Mouse (Mus musculus) embryonic facial prominence, embryonic 12.5 days (tissue): ENCODE results near the gene Ntm. TPM values are rescaled to one million over a fixed set of nuclear protein-coding genes. Genes with fewer than 3 reads are reported as not detected.

Experiments used
- ATAC-seq: fragments of 200-750 bp; cut with Nextera tagmentation; 2 replicates; pipeline ENCODE4 v1.8.0; 2017; ENCODE audit not compliant: insufficient number of reproducible peaks, insufficient read depth, low FRiP score, low TSS enrichment
- H3K27ac ChIP-seq: fragments of 300-500 bp; sonication (generic); 2 replicates; pipeline ENCODE4 v1.5.1; 2016; ENCODE audit warnings: mild to moderate bottlenecking
- H3K27me3 ChIP-seq: fragments of 300-500 bp; sonication (generic); 2 replicates; pipeline ENCODE4 v1.6.1; 2016; ENCODE audit warnings: mild to moderate bottlenecking, moderate library complexity
- H3K36me3 ChIP-seq: fragments of 300-500 bp; sonication (generic); 2 replicates; pipeline ENCODE4 v1.6.1; 2016; ENCODE audit warnings: mild to moderate bottlenecking
- H3K4me1 ChIP-seq: fragments of 300-500 bp; sonication (generic); 2 replicates; pipeline ENCODE4 v1.6.1; 2016
- H3K4me2 ChIP-seq: fragments of 300-500 bp; sonication (generic); replicated peaks from 2 replicates; pipeline ENCODE4 v1.6.1; 2016; ENCODE audit warnings: mild to moderate bottlenecking, moderate library complexity
- H3K4me3 ChIP-seq: fragments of 300-500 bp; sonication (generic); 2 replicates; pipeline ENCODE4 v1.5.1; 2016; ENCODE audit warnings: mild to moderate bottlenecking
- H3K9ac ChIP-seq: fragments of 300-500 bp; sonication (generic); 2 replicates; pipeline ENCODE4 v1.6.1; 2016; ENCODE audit warnings: mild to moderate bottlenecking, moderate library complexity
- H3K9me3 ChIP-seq: fragments of 300-500 bp; sonication (generic); 2 replicates; pipeline ENCODE4 v1.6.1; 2016; ENCODE audit warnings: mild to moderate bottlenecking, moderate library complexity
- WGBS: fragments of 180-500 bp; shearing (Covaris S2); methylation state at CpG from one replicate; pipeline ENCODE4 v1.1.7; 2016; 5-methylcytosine and 5-hydroxymethylcytosine counted together
- polyA plus RNA-seq: library from polyadenylated mRNA; unstranded; fragments of >200 nt; fragmentation: Nextera tagmentation; extraction: Ambion mirVana; gene quantifications from 2 replicates; pipeline ENCODE4 v1.2.1, GENCODE M21; 2016

The Ntm gene
- polyA plus RNA-seq, 1 experiment from 2014 or later = 23.0 TPM

DNA sequence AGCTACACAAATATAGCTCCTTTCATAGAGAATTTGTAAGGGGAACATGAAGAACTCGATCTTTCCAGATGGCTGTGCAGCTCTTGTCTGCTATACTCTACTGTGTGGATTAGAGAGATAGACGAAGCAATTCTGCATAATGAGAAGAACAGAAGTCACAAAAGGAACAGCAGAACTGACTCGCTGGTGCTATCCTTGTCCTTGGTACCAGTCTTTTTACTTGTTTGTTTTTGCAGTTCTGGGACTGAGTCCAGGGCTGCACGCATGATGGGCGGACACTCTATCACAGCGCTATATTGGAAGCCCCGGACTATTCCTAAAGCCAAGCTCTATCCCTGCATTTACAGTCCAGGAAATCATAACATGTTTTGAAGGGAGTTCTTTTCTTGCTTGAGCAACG is 637.8 kb downstream of the Ntm start:
- no peaks in the 10 kb centered on the region for H3K27me3 ChIP-seq
- ATAC-seq = no peak
- WGBS = 82% methylated on average over 8 of the region's 8 CpGs

DNA sequence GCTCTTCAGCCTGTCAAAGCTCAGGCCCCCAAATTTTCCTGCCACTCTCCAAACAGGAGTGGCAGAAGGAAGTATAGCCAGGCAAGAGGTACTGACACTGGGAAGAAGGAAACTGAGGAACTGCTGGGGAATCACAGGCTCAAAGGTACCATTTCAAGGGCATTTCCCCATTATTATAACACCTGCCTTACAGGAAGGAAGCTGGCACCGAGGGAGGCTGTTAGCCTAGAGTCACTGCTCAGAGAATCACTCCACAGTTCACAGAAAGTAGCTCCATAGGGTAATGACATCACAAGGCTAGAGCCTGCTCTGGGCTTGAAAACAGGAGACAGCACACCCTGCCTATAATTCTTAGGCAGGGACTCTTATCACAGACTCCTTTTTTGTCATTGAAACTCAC is 643.7 kb downstream of the Ntm start:
- Histone ChIP-seq H3K4me1 (peaks cover 28% of the 10 kb centered on the region; the same call in 1 of the 2 replicates), H3K27ac (no peak overlapping the region), H3K9me3 (no peaks in the 10 kb centered on the region), H3K36me3 (no peaks in the 10 kb centered on the region), H3K4me3 (no peak overlapping the region), H3K4me2 (no peak overlapping the region), H3K9ac (no peak overlapping the region), H3K27me3 (no peaks in the 10 kb centered on the region)
- ATAC-seq = no peak
- 73% methylated on average over 1 of the region's 1 CpGs for WGBS

More for the DNA sequence above, 637.8 kb downstream of the Ntm start:
- Histone ChIP-seq H3K4me1 (no peaks in the 10 kb centered on the region), H3K4me2 (no peak overlapping the region), H3K4me3 (no peak overlapping the region), H3K36me3 (no peaks in the 10 kb centered on the region), H3K9me3 (no peaks in the 10 kb centered on the region), H3K27ac (no peak overlapping the region), H3K9ac (no peak overlapping the region)

DNA sequence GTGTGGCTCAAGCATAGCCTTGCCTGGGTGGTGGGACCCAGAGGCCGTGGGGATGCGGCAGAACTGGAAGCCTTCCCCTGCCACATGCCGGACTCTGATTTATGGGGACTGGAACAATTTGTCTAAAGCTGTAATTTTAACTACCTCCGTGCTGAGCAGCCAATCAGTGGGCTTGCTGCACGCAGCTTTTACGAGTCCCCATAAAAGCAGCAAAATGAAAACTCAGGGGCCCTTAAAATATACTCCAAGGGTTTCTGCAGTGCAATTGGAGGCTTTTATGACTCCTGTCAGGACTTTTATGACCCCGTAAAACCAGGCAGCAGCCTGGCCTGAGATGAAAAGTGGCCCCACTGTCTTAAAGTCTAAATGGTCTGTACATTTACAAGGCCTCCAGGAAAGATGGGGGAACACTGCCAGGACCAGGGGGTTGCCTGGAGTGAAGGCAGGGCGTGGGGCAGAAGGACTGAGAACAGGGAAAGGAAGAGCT is 644.2 kb downstream of the Ntm start:
- Histone ChIP-seq H3K9me3 (no peaks in the 10 kb centered on the region), H3K27me3 (no peaks in the 10 kb centered on the region), H3K36me3 (no peaks in the 10 kb centered on the region), H3K4me2 (no peak overlapping the region), H3K27ac (no peak overlapping the region), H3K4me1 (peaks cover 28% of the 10 kb centered on the region; the same call in 1 of the 2 replicates), H3K4me3 (no peak overlapping the region), H3K9ac (no peak overlapping the region)
- 64% methylated on average over 8 of the region's 8 CpGs for WGBS
- ATAC-seq = no peak

DNA sequence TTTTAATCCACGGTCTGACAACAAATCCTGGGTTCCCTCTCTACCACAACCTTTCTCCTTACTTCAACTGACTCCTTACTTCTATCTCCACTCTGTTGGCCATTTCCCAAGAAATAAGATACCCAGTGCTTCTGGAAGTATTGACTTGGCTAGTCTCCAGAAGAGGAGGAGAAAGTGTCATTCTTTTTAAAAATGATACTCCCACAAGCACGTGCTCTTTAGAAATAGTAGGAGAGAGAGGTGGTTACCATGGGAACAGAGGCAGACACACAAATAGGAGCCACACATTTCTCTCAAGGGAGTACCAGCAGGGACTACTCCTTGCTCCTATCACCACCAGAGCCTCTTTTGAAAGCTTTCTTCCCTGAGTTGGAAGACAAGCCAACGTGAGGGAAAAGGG is 645.3 kb downstream of the Ntm start:
- WGBS = 32% methylated on average over 3 of the region's 3 CpGs
- Histone ChIP-seq H3K36me3 (no peaks in the 10 kb centered on the region), H3K4me3 (no peak overlapping the region), H3K4me1 (peaks cover 28% of the 10 kb centered on the region; the same call in 1 of the 2 replicates), H3K27me3 (no peaks in the 10 kb centered on the region), H3K9ac (no peak overlapping the region), H3K4me2 (no peak overlapping the region), H3K27ac (no peak overlapping the region), H3K9me3 (no peaks in the 10 kb centered on the region)
- ATAC-seq = peak; percentile 81; the same call in 1 of the 2 replicates

DNA sequence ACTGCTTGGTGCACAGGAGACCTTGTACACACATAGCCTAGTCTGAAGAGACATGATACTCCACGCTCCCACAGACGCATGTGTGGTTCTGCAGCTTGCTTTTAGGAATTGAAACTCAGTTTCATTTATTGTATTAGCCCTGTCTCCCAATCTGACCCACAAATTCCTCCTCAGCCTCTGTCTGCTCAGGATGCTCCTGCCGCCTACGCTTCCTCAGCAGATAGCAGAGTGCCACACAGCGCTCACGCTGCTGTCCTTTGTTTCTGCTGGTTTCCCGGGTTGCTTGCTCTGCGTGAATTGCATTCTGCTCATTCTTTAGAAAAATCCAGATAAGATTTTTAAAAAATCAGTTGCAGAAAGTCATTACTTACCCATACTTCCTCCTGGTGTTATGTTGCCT is 647.1 kb downstream of the Ntm start:
- 41% methylated on average over 8 of the region's 8 CpGs for WGBS
- no peak for ATAC-seq
- no peaks in the 10 kb centered on the region for H3K27me3 ChIP-seq
- no peak overlapping the region for H3K4me2 ChIP-seq
- no peaks in the 10 kb centered on the region for H3K9me3 ChIP-seq
- H3K9ac ChIP-seq = no peak overlapping the region
- no peak overlapping the region for H3K4me3 ChIP-seq
- no peaks in the 10 kb centered on the region for H3K36me3 ChIP-seq
- no peak overlapping the region for H3K27ac ChIP-seq
- peaks cover 28% of the 10 kb centered on the region; the same call in 1 of the 2 replicates for H3K4me1 ChIP-seq

DNA sequence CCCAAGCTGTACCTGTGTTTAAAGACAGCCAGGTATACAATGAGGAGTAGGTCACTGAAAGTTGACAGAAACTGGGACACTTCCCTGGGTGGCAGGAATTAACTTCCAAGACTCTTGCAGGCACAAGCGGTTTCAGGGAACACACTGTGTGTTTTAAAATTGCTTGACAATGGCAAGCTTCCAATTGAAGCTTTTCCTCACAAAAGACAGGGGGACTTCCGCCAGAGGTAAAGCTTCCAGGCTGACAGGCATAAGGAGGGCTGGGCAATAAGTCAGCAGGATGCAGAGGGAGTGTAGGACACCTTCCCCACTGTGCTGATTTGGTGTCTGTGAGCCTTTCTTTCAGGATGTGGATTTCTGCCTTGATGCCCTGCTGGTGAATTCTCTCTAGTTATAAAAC is 656.0 kb downstream of the Ntm start:
- Histone ChIP-seq H3K9me3 (no peaks in the 10 kb centered on the region), H3K4me2 (no peak overlapping the region), H3K36me3 (no peaks in the 10 kb centered on the region), H3K27ac (no peak overlapping the region), H3K4me3 (no peak overlapping the region), H3K27me3 (no peaks in the 10 kb centered on the region), H3K4me1 (no peaks in the 10 kb centered on the region), H3K9ac (no peak overlapping the region)
- WGBS = 12% methylated on average over 2 of the region's 2 CpGs
- ATAC-seq = no peak

DNA sequence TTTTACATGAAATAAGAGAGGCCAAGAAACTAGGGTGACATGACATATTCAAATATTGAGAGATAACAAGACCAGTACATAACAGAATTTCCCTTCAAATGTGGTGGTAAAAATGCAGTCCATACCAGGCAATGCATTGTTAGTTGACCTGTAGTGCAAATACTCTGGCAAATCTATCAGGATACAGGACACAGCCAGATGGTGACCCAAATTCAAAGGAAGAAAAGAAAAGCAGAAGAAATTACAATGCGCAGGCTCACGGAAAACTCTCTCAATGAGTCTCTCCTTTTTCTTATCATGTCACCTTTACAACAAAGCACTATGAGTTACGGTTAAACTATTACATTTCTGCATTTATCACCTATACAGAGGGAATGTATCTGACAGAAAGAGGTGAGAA is 664.6 kb downstream of the Ntm start:
- Histone ChIP-seq H3K4me2 (no peak overlapping the region), H3K27me3 (no peaks in the 10 kb centered on the region), H3K9ac (no peak overlapping the region), H3K27ac (no peak overlapping the region), H3K9me3 (no peaks in the 10 kb centered on the region), H3K4me1 (no peaks in the 10 kb centered on the region), H3K36me3 (no peaks in the 10 kb centered on the region), H3K4me3 (no peak overlapping the region)
- ATAC-seq = no peak
- WGBS = 93% methylated on average over 3 of the region's 3 CpGs

DNA sequence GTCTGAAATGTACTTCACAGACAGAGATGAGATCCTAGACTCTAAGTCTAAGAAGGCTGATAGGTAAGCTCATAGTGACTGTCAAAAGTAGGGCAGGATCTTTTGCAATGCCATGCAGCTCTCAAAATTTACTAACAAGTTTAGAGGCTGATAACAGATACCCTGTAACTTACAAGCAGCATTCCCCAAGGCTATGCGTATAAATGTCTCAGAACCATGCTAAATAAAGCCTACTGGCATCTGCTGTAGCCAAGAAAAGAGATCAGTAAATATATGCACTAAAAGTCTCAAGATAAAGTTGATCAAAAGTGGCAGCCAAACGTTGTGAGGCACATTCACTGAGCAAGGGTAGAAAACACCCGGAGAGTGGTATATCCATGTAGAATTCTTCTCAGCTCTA is 666.2 kb downstream of the Ntm start:
- no peak overlapping the region for H3K4me3 ChIP-seq
- WGBS = 85% methylated on average over 3 of the region's 3 CpGs
- H3K27ac ChIP-seq = no peak overlapping the region
- no peak for ATAC-seq
- no peak overlapping the region for H3K9ac ChIP-seq
- no peaks in the 10 kb centered on the region for H3K27me3 ChIP-seq
- H3K9me3 ChIP-seq = no peaks in the 10 kb centered on the region
- H3K36me3 ChIP-seq = no peaks in the 10 kb centered on the region
- no peaks in the 10 kb centered on the region for H3K4me1 ChIP-seq
- no peak overlapping the region for H3K4me2 ChIP-seq

DNA sequence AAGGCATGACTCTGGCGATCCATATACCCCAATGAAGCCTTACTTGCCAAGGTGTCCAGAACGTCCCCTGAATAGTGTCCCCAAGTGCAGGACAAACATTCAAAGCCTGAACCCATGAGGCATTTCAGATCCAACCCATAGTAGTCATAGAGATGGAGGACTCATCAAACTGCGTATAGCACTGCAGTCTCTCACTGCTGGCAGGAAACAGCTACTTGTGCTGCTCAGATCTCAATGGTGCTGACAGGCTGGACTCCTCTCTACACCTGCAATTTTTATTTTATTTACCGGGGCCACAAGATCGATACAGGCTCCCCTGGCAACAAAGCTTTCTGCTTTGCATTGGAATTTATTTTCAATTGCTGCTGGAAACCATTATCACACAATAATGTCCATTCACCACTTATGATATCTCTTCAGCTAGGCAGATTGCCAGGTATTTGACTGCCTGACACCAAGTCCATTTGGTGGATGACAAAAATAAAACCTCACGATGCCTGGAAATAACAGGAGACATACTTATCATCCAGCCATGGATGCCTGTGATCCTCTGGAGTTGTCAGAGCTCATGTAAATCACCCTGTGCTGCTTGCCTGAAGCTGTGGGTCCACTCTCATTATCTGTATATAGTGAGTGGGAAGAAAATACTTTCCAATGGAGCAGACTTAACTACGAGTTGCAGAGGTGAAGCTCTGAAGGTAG is 674.8 kb downstream of the Ntm start:
- 85% methylated on average over 7 of the region's 7 CpGs for WGBS
- H3K4me1 ChIP-seq = no peaks in the 10 kb centered on the region
- no peak for ATAC-seq

DNA sequence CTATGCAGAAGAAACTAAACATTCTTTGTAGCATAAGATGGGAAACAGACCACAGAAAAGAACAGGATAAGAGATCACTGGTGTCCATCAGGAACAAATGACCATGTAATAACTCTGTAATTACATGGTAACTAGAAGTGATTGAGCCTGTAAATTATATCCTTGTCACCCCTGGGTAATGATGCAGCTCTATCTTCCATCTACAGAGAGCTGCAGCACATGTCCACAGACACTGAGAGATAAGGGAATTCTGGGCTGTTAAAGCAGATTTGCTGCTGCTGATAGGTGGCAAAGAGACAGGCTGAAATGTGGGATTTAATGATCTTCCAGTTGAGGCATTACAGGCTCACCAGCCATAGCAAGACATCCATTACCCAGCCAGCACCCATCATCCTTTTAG is 677.8 kb downstream of the Ntm start:
- no peaks in the 10 kb centered on the region for H3K36me3 ChIP-seq
- no peak overlapping the region for H3K4me2 ChIP-seq
- H3K27me3 ChIP-seq = no peaks in the 10 kb centered on the region
- H3K4me1 ChIP-seq = no peaks in the 10 kb centered on the region
- H3K9me3 ChIP-seq = no peaks in the 10 kb centered on the region
- no peak for ATAC-seq
- H3K27ac ChIP-seq = no peak overlapping the region
- no peak overlapping the region for H3K4me3 ChIP-seq
- H3K9ac ChIP-seq = no peak overlapping the region

More for the DNA sequence above, 674.8 kb downstream of the Ntm start:
- Histone ChIP-seq H3K36me3 (no peaks in the 10 kb centered on the region), H3K27ac (no peak overlapping the region), H3K9me3 (no peaks in the 10 kb centered on the region), H3K27me3 (no peaks in the 10 kb centered on the region), H3K4me2 (no peak overlapping the region), H3K9ac (no peak overlapping the region), H3K4me3 (no peak overlapping the region)

DNA sequence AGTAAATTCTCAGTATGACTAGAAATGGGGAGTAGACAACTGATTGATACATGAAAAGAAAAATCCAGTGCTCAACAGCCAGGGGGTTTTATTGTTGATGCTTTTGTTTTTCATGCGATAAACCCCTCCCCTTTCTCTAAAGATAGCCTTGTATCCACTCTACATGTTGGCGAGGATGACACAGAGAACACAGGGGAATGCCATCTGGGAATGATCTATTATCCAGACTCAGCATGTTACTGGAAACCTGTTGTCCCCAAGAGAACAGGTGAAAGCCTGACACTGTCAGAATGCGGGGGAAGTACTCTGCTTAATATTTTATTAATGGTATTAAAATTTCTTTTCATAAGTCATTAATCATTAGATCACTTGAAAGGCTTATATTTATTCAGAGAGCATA is 690.1 kb downstream of the Ntm start:
- 76% methylated on average over 3 of the region's 3 CpGs for WGBS
- no peaks in the 10 kb centered on the region for H3K4me1 ChIP-seq

DNA sequence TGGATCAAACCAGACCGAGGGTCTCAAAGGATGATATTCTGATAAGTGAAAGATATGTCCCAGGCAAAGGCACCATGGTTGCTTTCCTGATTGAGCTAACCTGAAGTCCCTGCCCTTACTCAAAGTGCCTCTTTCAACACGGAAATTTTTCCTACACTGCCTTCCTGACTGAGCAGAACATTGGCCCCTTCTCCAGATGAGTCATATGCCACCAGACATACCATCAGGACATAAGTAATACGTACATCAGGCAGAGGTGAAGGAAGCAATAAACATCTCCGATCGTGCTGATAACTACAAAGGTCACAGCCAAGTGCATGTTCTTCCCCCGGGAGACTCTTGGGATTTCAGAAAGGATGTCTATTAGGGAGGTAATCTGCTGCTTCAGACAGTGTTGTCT is 693.0 kb downstream of the Ntm start:
- H3K27ac ChIP-seq = no peak overlapping the region
- no peak overlapping the region for H3K9ac ChIP-seq
- WGBS = 84% methylated on average over 6 of the region's 6 CpGs
- H3K27me3 ChIP-seq = no peaks in the 10 kb centered on the region
- H3K4me2 ChIP-seq = no peak overlapping the region
- ATAC-seq = no peak
- no peaks in the 10 kb centered on the region for H3K36me3 ChIP-seq
- no peak overlapping the region for H3K4me3 ChIP-seq
- no peaks in the 10 kb centered on the region for H3K9me3 ChIP-seq
- H3K4me1 ChIP-seq = no peaks in the 10 kb centered on the region

More for the DNA sequence above, 690.1 kb downstream of the Ntm start:
- H3K36me3 ChIP-seq = no peaks in the 10 kb centered on the region
- H3K9ac ChIP-seq = no peak overlapping the region
- no peak for ATAC-seq
- H3K27ac ChIP-seq = no peak overlapping the region
- H3K27me3 ChIP-seq = no peaks in the 10 kb centered on the region
- H3K9me3 ChIP-seq = no peaks in the 10 kb centered on the region
- no peak overlapping the region for H3K4me2 ChIP-seq
- H3K4me3 ChIP-seq = no peak overlapping the region
